Mouse (Mus musculus) thymus, adult 2 months (tissue): ENCODE measurements around the gene Wnt10b. TPM values are rescaled to one million over a fixed set of nuclear protein-coding genes. Genes with fewer than 3 reads are reported as not detected.

Source experiments
- DNase-seq: peaks from one replicate; pipeline ENCODE4 v3.0.0; 2021
- H3K27ac ChIP-seq: fragments of 200-500 bp; 2 replicates; pipeline ENCODE4 v1.5.1; 2012; ENCODE audit warnings: low read length, control low read depth; ENCODE audit not compliant: control insufficient read depth, insufficient read depth
- H3K27me3 ChIP-seq: fragments of 200-500 bp; 2 replicates; pipeline ENCODE4 v1.6.1; 2012; ENCODE audit warnings: mild to moderate bottlenecking, low read length, moderate library complexity, mixed read lengths; ENCODE audit not compliant: control insufficient read depth, insufficient read depth
- H3K36me3 ChIP-seq: fragments of 200-500 bp; 2 replicates; pipeline ENCODE4 v1.6.1; 2012; ENCODE audit warnings: mild to moderate bottlenecking, low read length, moderate library complexity; ENCODE audit not compliant: control insufficient read depth, insufficient read depth
- H3K4me1 ChIP-seq: fragments of 200-500 bp; replicated peaks from 2 replicates; pipeline ENCODE4 v1.6.1; 2012; ENCODE audit warnings: low read length; ENCODE audit not compliant: control insufficient read depth, insufficient read depth
- H3K4me3 ChIP-seq: fragments of 200-500 bp; 2 replicates; pipeline ENCODE4 v1.5.1; 2012; ENCODE audit warnings: mild to moderate bottlenecking, low read length, control low read depth, moderate library complexity; ENCODE audit not compliant: control insufficient read depth, insufficient read depth
- CTCF ChIP-seq: fragments of 200-500 bp; IDR thresholded peaks from 2 replicates; pipeline ENCODE4 v1.5.1; 2012; ENCODE audit warnings: mild to moderate bottlenecking, control low read depth, low read length, moderate library complexity, borderline replicate concordance; ENCODE audit not compliant: control insufficient read depth, poor library complexity, insufficient read depth; ENCODE audit errors: extremely low read depth
- POLR2A ChIP-seq: fragments of 200-500 bp; IDR thresholded peaks from 2 replicates; pipeline ENCODE4 v1.6.1; 2012; ENCODE audit warnings: mild to moderate bottlenecking, low read length, control low read depth, moderate library complexity; ENCODE audit not compliant: control insufficient read depth, poor library complexity, insufficient read depth; ENCODE audit errors: extremely low read depth
- WGBS: fragments of 180-500 bp; shearing (Covaris S2); methylation state at CpG from one replicate; pipeline ENCODE4 v1.1.7; 2018; 5-methylcytosine and 5-hydroxymethylcytosine counted together
- polyA plus RNA-seq: library from polyadenylated mRNA; depleted of rRNA; stranded (reverse); fragments of >200 nt; gene quantifications from 2 replicates; pipeline ENCODE4 v1.2.3, GENCODE M21; 2012

Gene Wnt10b
- polyA plus RNA-seq, 1 experiment, result 3.9 TPM

GRCm38 (mm10) chr15:98790761-98791160 lies 12.8 kb upstream of the Wnt10b start:
- TF ChIP-seq CTCF, result no peak
- DNase-seq, result no peak
- no peaks in the 10 kb centered on the region for H3K36me3 ChIP-seq
- peaks cover 15% of the 10 kb centered on the region; the same call in 1 of the 2 replicates for H3K4me1 ChIP-seq
- WGBS, result 3% methylated on average over 23 of the region's 23 CpGs
- H3K4me3 ChIP-seq, result no peak overlapping the region
- H3K27me3 ChIP-seq, result peaks cover 44% of the 10 kb centered on the region
- H3K27ac ChIP-seq, result no peak overlapping the region

GRCm38 (mm10) chr15:98789661-98790535 lies 11.9 kb upstream of the Wnt10b start, which contains the start of gene Wnt1:
Gene Wnt1, plus strand, starts transcription at chr15:98789857.
- peaks cover 45% of the 10 kb centered on the region for H3K27me3 ChIP-seq
- peaks cover 15% of the 10 kb centered on the region; the same call in 1 of the 2 replicates for H3K4me1 ChIP-seq
- WGBS, result 10% methylated on average over 51 of the region's 51 CpGs
- peak; percentile 69 for DNase-seq
- H3K27ac ChIP-seq, result no peak within 1 kb of the TSS
- peak; percentile 77; the same call in 1 of the 2 replicates for TF ChIP-seq CTCF
- no peak for TF ChIP-seq POLR2A
- H3K36me3 ChIP-seq, result no peaks in the 10 kb centered on the region
- H3K4me3 ChIP-seq, result no peak within 1 kb of the TSS

DNA sequence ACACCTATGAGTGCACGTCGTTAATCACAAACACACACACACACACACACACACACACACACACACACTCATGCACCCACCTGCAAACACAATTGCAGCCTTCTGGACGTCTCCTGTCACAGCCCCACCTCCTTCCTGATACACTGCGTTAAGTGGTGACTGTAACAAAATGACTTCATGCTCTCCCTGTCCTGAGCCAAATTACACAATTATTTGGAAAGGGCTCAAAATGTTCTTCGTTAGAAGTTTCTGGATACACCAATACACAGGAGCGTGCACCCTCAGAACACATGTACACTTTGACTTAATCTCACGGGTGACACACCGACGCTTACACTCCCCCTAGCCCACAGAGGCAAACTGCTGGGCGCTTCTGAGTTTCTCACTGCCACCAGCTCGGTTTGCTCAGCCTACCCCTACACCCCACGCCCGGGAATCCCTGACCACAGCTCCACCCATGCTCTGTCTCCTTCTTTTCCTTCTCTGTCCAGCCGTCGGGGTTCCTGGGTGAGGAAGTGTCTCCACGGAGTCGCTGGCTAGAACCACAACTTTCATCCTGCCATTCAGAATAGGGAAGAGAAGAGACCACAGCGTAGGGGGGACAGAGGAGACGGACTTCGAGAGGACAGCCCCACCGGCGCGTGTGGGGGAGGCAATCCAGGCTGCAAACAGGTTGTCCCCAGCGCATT lies 11.2 kb upstream of the Wnt10b start:
- Histone ChIP-seq H3K4me3 (no peak overlapping the region), H3K4me1 (peaks cover 15% of the 10 kb centered on the region; the same call in 1 of the 2 replicates), H3K36me3 (no peaks in the 10 kb centered on the region), H3K27ac (no peak overlapping the region), H3K27me3 (peaks cover 44% of the 10 kb centered on the region)
- TF ChIP-seq CTCF, result no peak
- no peak for TF ChIP-seq POLR2A
- DNase-seq, result no peak
- WGBS, result 9% methylated on average over 24 of the region's 24 CpGs

- Histone ChIP-seq H3K27ac (no peak overlapping the region), H3K27me3 (peaks cover 33% of the 10 kb centered on the region), H3K36me3 (no peaks in the 10 kb centered on the region), H3K4me3 (no peak overlapping the region), H3K4me1 (peaks cover 14% of the 10 kb centered on the region; the same call in 1 of the 2 replicates)
- no peak for DNase-seq
- TF ChIP-seq POLR2A (no peak), CTCF (no peak)
- WGBS, result 41% methylated on average over 4 of the region's 4 CpGs
Observed at GRCm38 (mm10) chr15:98787930-98788329, 10.0 kb upstream of the Wnt10b start.

DNA sequence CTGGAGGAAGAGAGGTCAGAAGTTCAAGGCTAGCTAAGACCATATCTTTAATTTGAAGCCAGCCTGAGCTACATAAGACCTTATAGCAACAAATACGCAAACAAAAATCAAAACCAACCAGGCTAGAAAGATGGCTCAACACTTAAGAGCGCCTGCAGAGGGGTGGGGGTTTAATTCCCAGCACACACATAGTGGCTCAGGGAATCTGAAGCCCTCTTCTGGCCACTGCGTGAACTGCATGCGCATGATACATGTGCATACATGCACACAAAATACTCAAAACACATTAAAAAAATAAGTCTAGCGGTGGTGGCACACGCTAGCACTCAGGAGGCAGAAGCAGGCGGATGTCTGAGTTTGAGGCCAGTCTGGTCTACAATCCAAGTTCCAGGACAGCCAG lies 7.8 kb upstream of the Wnt10b start:
- H3K4me3 ChIP-seq, result no peak overlapping the region
- no peaks in the 10 kb centered on the region for H3K36me3 ChIP-seq
- WGBS, result 71% methylated on average over 7 of the region's 7 CpGs
- TF ChIP-seq CTCF (peak; percentile 28; the same call in 1 of the 2 replicates), POLR2A (no peak)
- peaks cover 17% of the 10 kb centered on the region for H3K27me3 ChIP-seq
- peaks cover 2% of the 10 kb centered on the region; the same call in 1 of the 2 replicates for H3K4me1 ChIP-seq
- no peak for DNase-seq
- no peak overlapping the region for H3K27ac ChIP-seq

- no peaks in the 10 kb centered on the region for H3K36me3 ChIP-seq
- no peak for DNase-seq
- TF ChIP-seq CTCF, result no peak
- TF ChIP-seq POLR2A, result no peak
- H3K4me3 ChIP-seq, result no peak overlapping the region
- 61% methylated on average over 6 of the region's 6 CpGs for WGBS
- H3K4me1 ChIP-seq, result peaks cover 18% of the 10 kb centered on the region
- peaks cover 39% of the 10 kb centered on the region for H3K27me3 ChIP-seq
- H3K27ac ChIP-seq, result no peak overlapping the region
Observed at GRCm38 (mm10) chr15:98781166-98781565, 3.2 kb upstream of the Wnt10b start.
